Mouse (Mus musculus) neural tube, embryonic 11.5 days (tissue): ENCODE data around the gene Asic2. TPM values are rescaled to one million over a fixed set of nuclear protein-coding genes. Genes with fewer than 3 reads are reported as not detected.

Experiments
- ATAC-seq: fragments of 200-750 bp; cut with Nextera tagmentation; 2 replicates; pipeline ENCODE4 v1.8.0; 2017; ENCODE audit warnings: moderate number of reproducible peaks, mild to moderate bottlenecking, moderate TSS enrichment, moderate library complexity; ENCODE audit not compliant: insufficient read depth, low FRiP score, low TSS enrichment
- DNase-seq: peaks from one replicate; pipeline ENCODE4 v3.0.0-alpha.2; 2015; ENCODE audit warnings: low spot score
- H3K27ac ChIP-seq: fragments of 300-500 bp; sonication (generic); 2 replicates; pipeline ENCODE4 v1.5.1; 2014; ENCODE audit warnings: low read depth, mild to moderate bottlenecking, low read length
- H3K27me3 ChIP-seq: fragments of 300-500 bp; sonication (generic); 2 replicates; pipeline ENCODE4 v1.6.1; 2014; ENCODE audit warnings: mild to moderate bottlenecking, low read length, mixed read lengths; ENCODE audit not compliant: control insufficient read depth, insufficient read depth
- H3K36me3 ChIP-seq: fragments of 300-500 bp; sonication (generic); 2 replicates; pipeline ENCODE4 v1.6.1; 2014; ENCODE audit warnings: mild to moderate bottlenecking, low read length, moderate library complexity, mixed read lengths; ENCODE audit not compliant: control insufficient read depth, insufficient read depth
- H3K4me1 ChIP-seq: fragments of 300-500 bp; sonication (generic); 2 replicates; pipeline ENCODE4 v1.6.1; 2014; ENCODE audit warnings: low read length, mixed read lengths; ENCODE audit not compliant: control insufficient read depth, insufficient read depth
- H3K4me2 ChIP-seq: fragments of 300-500 bp; sonication (generic); 2 replicates; pipeline ENCODE4 v1.6.1; 2014; ENCODE audit warnings: low read depth, mild to moderate bottlenecking, moderate library complexity
- H3K4me3 ChIP-seq: fragments of 300-500 bp; sonication (generic); 2 replicates; pipeline ENCODE4 v1.5.1; 2014; ENCODE audit warnings: low read depth, low read length
- H3K9ac ChIP-seq: fragments of 300-500 bp; sonication (generic); 2 replicates; pipeline ENCODE4 v1.6.1; 2014; ENCODE audit warnings: mild to moderate bottlenecking, low read length
- H3K9me3 ChIP-seq: fragments of 300-500 bp; sonication (generic); 2 replicates; pipeline ENCODE4 v1.6.1; 2016; ENCODE audit warnings: low read length; ENCODE audit not compliant: control insufficient read depth
- WGBS: fragments of 180-500 bp; shearing (Covaris S2); extraction: QIAGEN DNeasy Blood & Tissue Kit; methylation state at CpG from one replicate; pipeline ENCODE4 v1.1.7; 2014; 5-methylcytosine and 5-hydroxymethylcytosine counted together
- polyA plus RNA-seq: library from polyadenylated mRNA; unstranded; fragments of >200 nt; fragmentation: Nextera tagmentation; extraction: Ambion mirVana; gene quantifications from 2 replicates; pipeline ENCODE4 v1.2.1, GENCODE M21; 2014

Gene Asic2
- polyA plus RNA-seq, 1 experiment from 2014 or later = 2.5 TPM

DNA sequence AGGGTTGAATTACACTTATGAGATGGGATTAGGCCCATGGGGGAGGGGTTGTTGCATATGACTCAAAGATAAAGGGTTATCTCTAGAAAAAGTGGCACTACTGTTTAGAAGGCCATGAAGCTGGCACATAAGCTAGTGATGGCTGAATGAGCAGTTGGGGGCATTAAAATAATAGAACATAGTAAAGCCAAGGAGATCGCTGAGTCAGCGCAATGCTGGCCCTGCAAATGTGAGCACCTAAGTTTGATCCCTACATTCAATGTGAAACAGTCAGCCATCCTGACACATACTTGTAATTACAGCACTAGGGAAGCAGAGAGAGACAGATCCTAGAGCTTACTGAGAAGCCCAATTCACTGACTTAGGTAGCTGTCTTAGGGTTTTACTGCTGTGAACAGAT is 562.3 kb downstream of the Asic2 start:
- Histone ChIP-seq H3K4me1 (no peaks in the 10 kb centered on the region), H3K4me3 (no peak overlapping the region), H3K9ac (no peak overlapping the region), H3K27me3 (no peaks in the 10 kb centered on the region), H3K9me3 (no peaks in the 10 kb centered on the region), H3K27ac (no peak overlapping the region), H3K36me3 (no peaks in the 10 kb centered on the region), H3K4me2 (no peak overlapping the region)
- WGBS = 98% methylated on average over 2 of the region's 2 CpGs
- DNase-seq (no peak), ATAC-seq (no peak)

DNA sequence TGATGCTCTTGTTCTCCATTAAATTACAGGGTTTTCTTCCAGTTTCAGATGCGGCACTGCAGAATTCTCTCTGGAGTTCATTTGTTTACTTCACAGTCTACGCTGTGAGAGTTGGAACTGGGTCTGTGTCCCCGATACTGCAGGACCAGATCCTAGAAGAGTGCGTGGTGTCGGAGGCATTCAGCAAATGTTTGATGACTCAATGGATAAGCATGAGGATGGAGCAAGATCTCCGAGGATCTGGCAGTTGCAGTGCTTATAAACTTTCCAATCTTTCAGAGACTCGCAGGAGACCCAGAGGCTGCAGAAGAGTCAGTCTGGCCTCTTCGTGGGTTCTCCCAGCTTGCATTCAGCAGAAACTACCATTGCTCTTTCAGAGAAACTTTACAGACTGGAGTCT is 566.0 kb downstream of the Asic2 start:
- H3K9ac ChIP-seq = no peak overlapping the region

DNA sequence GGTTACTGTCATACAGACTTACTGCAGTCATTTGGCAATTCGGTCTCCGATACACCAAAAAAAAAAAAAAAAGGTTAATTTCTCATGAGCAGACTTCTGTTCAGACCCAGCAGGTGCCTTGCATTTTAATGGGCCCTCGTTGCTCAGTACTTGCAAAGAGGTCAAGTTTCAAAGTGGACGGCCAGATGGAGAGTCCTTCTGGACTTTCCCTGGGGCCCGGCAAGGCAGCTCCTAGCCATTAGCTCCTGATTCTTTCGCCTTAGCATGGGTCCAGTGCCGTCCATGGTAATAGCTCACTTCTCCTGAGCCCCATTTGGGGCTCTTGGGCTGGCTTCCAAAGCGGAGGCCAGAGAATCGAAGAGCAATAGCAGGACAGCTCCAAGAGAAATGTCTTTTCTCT is 575.4 kb downstream of the Asic2 start:
- ATAC-seq (no peak), DNase-seq (no peak)
- Histone ChIP-seq H3K9ac (no peak overlapping the region), H3K27me3 (no peaks in the 10 kb centered on the region), H3K4me2 (no peak overlapping the region), H3K36me3 (no peaks in the 10 kb centered on the region), H3K9me3 (no peaks in the 10 kb centered on the region), H3K4me3 (no peak overlapping the region), H3K4me1 (no peaks in the 10 kb centered on the region), H3K27ac (no peak overlapping the region)
- 38% methylated on average over 9 of the region's 9 CpGs for WGBS

More for the DNA sequence above, 566.0 kb downstream of the Asic2 start:
- ATAC-seq (no peak), DNase-seq (no peak)
- Histone ChIP-seq H3K36me3 (no peaks in the 10 kb centered on the region), H3K27ac (no peak overlapping the region), H3K4me2 (no peak overlapping the region), H3K4me1 (no peaks in the 10 kb centered on the region), H3K9me3 (no peaks in the 10 kb centered on the region), H3K4me3 (no peak overlapping the region), H3K27me3 (no peaks in the 10 kb centered on the region)
- 91% methylated on average over 8 of the region's 8 CpGs for WGBS

- Histone ChIP-seq H3K36me3 (no peaks in the 10 kb centered on the region), H3K4me1 (no peaks in the 10 kb centered on the region), H3K27me3 (no peaks in the 10 kb centered on the region), H3K4me2 (no peak overlapping the region), H3K9ac (no peak overlapping the region), H3K4me3 (no peak overlapping the region), H3K27ac (no peak overlapping the region), H3K9me3 (no peaks in the 10 kb centered on the region)
- no peak for DNase-seq
- no peak for ATAC-seq
- 96% methylated on average over 2 of the region's 2 CpGs for WGBS
Measured at GRCm38 (mm10) chr11:81386185-81386584, 582.1 kb downstream of the Asic2 start.

GRCm38 (mm10) chr11:81385547-81385946 is 582.7 kb downstream of the Asic2 start:
- Histone ChIP-seq H3K27me3 (no peaks in the 10 kb centered on the region), H3K36me3 (no peaks in the 10 kb centered on the region), H3K27ac (no peak overlapping the region), H3K9ac (no peak overlapping the region), H3K4me2 (no peak overlapping the region), H3K9me3 (no peaks in the 10 kb centered on the region), H3K4me1 (no peaks in the 10 kb centered on the region), H3K4me3 (no peak overlapping the region)
- ATAC-seq = no peak
- DNase-seq = no peak

GRCm38 (mm10) chr11:81374841-81375240 is 593.4 kb downstream of the Asic2 start:
- Histone ChIP-seq H3K4me1 (peaks cover 5% of the 10 kb centered on the region; the same call in 1 of the 2 replicates), H3K36me3 (no peaks in the 10 kb centered on the region), H3K27me3 (no peaks in the 10 kb centered on the region), H3K4me2 (no peak overlapping the region), H3K4me3 (no peak overlapping the region), H3K27ac (no peak overlapping the region), H3K9me3 (0 out of 2 replicates have a peak, but pooled peaks cover 2% of the 10 kb centered on the region), H3K9ac (no peak overlapping the region)
- ATAC-seq = no peak
- peak; percentile 64 for DNase-seq

DNA sequence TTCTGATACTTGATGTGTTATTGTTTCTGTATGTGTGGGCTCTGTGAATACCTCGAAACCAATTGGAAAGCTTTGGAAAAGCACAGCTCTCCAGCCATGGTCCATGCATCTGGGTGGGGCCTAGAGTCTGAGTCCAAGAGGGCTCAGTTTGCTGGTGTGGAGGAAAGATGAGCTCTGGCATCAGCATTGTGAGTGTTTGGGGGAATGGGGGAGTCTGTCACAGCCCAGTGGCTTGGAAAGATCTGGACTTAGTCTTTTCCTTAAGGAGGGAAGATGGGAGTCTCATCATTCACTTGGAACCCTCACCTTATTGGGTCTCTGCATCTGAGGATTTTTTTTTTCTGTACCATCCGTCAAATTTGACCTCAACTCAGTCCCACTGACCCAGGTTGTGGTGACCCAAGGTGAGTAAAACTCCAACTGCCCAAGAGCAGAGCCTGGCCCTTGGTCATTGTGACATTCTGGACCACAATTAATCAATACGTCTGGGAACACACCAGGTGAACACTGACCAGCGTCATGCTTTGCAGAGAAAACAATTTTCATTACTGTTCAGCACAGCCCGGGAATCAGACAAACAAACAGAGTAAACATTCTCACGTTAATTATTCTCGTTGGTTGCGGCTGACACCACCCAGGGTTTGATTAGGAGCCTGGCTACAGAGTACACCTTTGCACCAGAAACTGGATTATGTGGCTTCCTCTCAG is 594.1 kb downstream of the Asic2 start:
- DNase-seq (no peak), ATAC-seq (no peak)
- H3K9me3 ChIP-seq = 0 out of 2 replicates have a peak, but pooled peaks cover 2% of the 10 kb centered on the region
- no peak overlapping the region for H3K4me3 ChIP-seq
- no peaks in the 10 kb centered on the region for H3K27me3 ChIP-seq
- no peaks in the 10 kb centered on the region for H3K36me3 ChIP-seq
- H3K27ac ChIP-seq = no peak overlapping the region
- H3K9ac ChIP-seq = no peak overlapping the region
- no peak overlapping the region for H3K4me2 ChIP-seq
- H3K4me1 ChIP-seq = peaks cover 5% of the 10 kb centered on the region; the same call in 1 of the 2 replicates
- 78% methylated on average over 8 of the region's 8 CpGs for WGBS

- Histone ChIP-seq H3K4me2 (no peak overlapping the region), H3K36me3 (no peaks in the 10 kb centered on the region), H3K9ac (no peak overlapping the region), H3K27ac (no peak overlapping the region), H3K27me3 (no peaks in the 10 kb centered on the region), H3K4me1 (peaks cover 5% of the 10 kb centered on the region; the same call in 1 of the 2 replicates), H3K4me3 (no peak overlapping the region), H3K9me3 (no peaks in the 10 kb centered on the region)
- ATAC-seq = no peak
- no peak for DNase-seq
- WGBS = 53% methylated on average over 8 of the region's 8 CpGs
Measured at GRCm38 (mm10) chr11:81371545-81371944, 596.7 kb downstream of the Asic2 start.

GRCm38 (mm10) chr11:81370426-81370810 is 597.8 kb downstream of the Asic2 start:
- ATAC-seq = no peak
- Histone ChIP-seq H3K4me1 (peaks cover 5% of the 10 kb centered on the region; the same call in 1 of the 2 replicates), H3K27ac (no peak overlapping the region), H3K27me3 (no peaks in the 10 kb centered on the region), H3K4me2 (no peak overlapping the region), H3K36me3 (no peaks in the 10 kb centered on the region), H3K4me3 (no peak overlapping the region), H3K9ac (no peak overlapping the region), H3K9me3 (no peaks in the 10 kb centered on the region)
- 49% methylated on average over 8 of the region's 8 CpGs for WGBS
- DNase-seq = no peak
